Mouse (Mus musculus) kidney, postnatal 36 days (tissue): ENCODE data around the gene Dlat.

Experiments
- DNase-seq, 2 experiments: peaks; one replicate each; pipeline ENCODE4 v3.0.0; 2021 to 2022; ENCODE audit warnings: mixed read lengths in 2 of 2

Gene Dlat

GRCm38 (mm10) chr9:50590856-50591518 is 68.6 kb downstream of the Dlat start:
- DNase-seq = no peak

GRCm38 (mm10) chr9:50586955-50587354 is 72.6 kb downstream of the Dlat start:
- no peak for DNase-seq

GRCm38 (mm10) chr9:50585145-50585818 is 74.3 kb downstream of the Dlat start:
- peak; percentile 88 to 91 for DNase-seq
